Mouse (Mus musculus) neural tube, embryonic 13.5 days (tissue): ENCODE results near the gene Tle1. TPM values are rescaled to one million over a fixed set of nuclear protein-coding genes. Genes with fewer than 3 reads are reported as not detected.
A peak's percentile ranks its signal among the peaks of the same experiment; 100 is the strongest.

Experiments used
- ATAC-seq: fragments of 200-750 bp; cut with Nextera tagmentation; 2 replicates; pipeline ENCODE4 v1.8.0; 2017; ENCODE audit warnings: low read depth, mild to moderate bottlenecking, moderate TSS enrichment, moderate library complexity
- H3K27ac ChIP-seq: fragments of 300-500 bp; sonication (generic); replicated peaks from 2 replicates; pipeline ENCODE4 v1.5.1; 2015; ENCODE audit warnings: moderate library complexity, mild to moderate bottlenecking, inconsistent platforms
- H3K27me3 ChIP-seq: fragments of 300-500 bp; sonication (generic); 2 replicates; pipeline ENCODE4 v1.6.1; 2015; ENCODE audit warnings: mild to moderate bottlenecking, inconsistent platforms
- H3K36me3 ChIP-seq: fragments of 300-500 bp; sonication (generic); 2 replicates; pipeline ENCODE4 v1.6.1; 2015; ENCODE audit warnings: mild to moderate bottlenecking, inconsistent platforms
- H3K4me1 ChIP-seq: fragments of 300-500 bp; sonication (generic); replicated peaks from 2 replicates; pipeline ENCODE4 v1.6.1; 2015; ENCODE audit warnings: inconsistent platforms
- H3K4me2 ChIP-seq: fragments of 300-500 bp; sonication (generic); 2 replicates; pipeline ENCODE4 v1.6.1; 2015; ENCODE audit warnings: inconsistent platforms, mild to moderate bottlenecking, moderate library complexity
- H3K4me3 ChIP-seq: fragments of 300-500 bp; sonication (generic); 2 replicates; pipeline ENCODE4 v1.5.1; 2015; ENCODE audit warnings: mild to moderate bottlenecking, inconsistent platforms
- H3K9ac ChIP-seq: fragments of 300-500 bp; sonication (generic); 2 replicates; pipeline ENCODE4 v1.6.1; 2015; ENCODE audit warnings: moderate library complexity, mild to moderate bottlenecking, inconsistent platforms
- H3K9me3 ChIP-seq: fragments of 300-500 bp; sonication (generic); 2 replicates; pipeline ENCODE4 v1.6.1; 2016; ENCODE audit warnings: inconsistent platforms
- WGBS: fragments of 180-500 bp; shearing (Covaris S2); methylation state at CpG from one replicate; pipeline ENCODE4 v1.1.7; 2015; 5-methylcytosine and 5-hydroxymethylcytosine counted together
- polyA plus RNA-seq: library from polyadenylated mRNA; unstranded; fragments of >200 nt; fragmentation: Nextera tagmentation; extraction: Ambion mirVana; gene quantifications from 2 replicates; pipeline ENCODE4 v1.2.1, GENCODE M21; 2015

Tle1 gene
- polyA plus RNA-seq, 1 experiment from 2014 or later = 37.5 TPM

- ATAC-seq = peak; percentile 87
- no peak overlapping the region for H3K4me3 ChIP-seq
- H3K27ac ChIP-seq = no peak overlapping the region
- H3K4me1 ChIP-seq = peaks cover 34% of the 10 kb centered on the region
- peaks cover 12% of the 10 kb centered on the region for H3K36me3 ChIP-seq
- no peak overlapping the region for H3K4me2 ChIP-seq
- H3K9ac ChIP-seq = no peak overlapping the region
- 15% methylated on average over 14 of the region's 14 CpGs for WGBS
- peaks cover 22% of the 10 kb centered on the region for H3K27me3 ChIP-seq
- no peaks in the 10 kb centered on the region for H3K9me3 ChIP-seq
Observed at GRCm38 (mm10) chr4:72160102-72160511, 40.6 kb downstream of the Tle1 start.

- peak; percentile 50; the same call in 1 of the 2 replicates for ATAC-seq
- 43% methylated on average over 10 of the region's 10 CpGs for WGBS
- Histone ChIP-seq H3K4me1 (peaks cover 34% of the 10 kb centered on the region), H3K27ac (no peak overlapping the region), H3K9ac (no peak overlapping the region), H3K9me3 (no peaks in the 10 kb centered on the region), H3K36me3 (peaks cover 9% of the 10 kb centered on the region), H3K27me3 (peaks cover 22% of the 10 kb centered on the region), H3K4me3 (no peak overlapping the region), H3K4me2 (no peak overlapping the region)
Observed at GRCm38 (mm10) chr4:72157931-72158371, 42.8 kb downstream of the Tle1 start.

- no peak for ATAC-seq
- Histone ChIP-seq H3K9me3 (no peaks in the 10 kb centered on the region), H3K4me1 (peaks cover 23% of the 10 kb centered on the region), H3K27ac (no peak overlapping the region), H3K9ac (no peak overlapping the region), H3K4me2 (no peak overlapping the region), H3K36me3 (0 out of 2 replicates have a peak, but pooled peaks cover 6% of the 10 kb centered on the region), H3K27me3 (no peaks in the 10 kb centered on the region; the same call in 1 of the 2 replicates), H3K4me3 (no peak overlapping the region)
- 46% methylated on average over 4 of the region's 4 CpGs for WGBS
Observed at GRCm38 (mm10) chr4:72150460-72151131, 50.1 kb downstream of the Tle1 start.

GRCm38 (mm10) chr4:72146003-72146402 lies 54.7 kb downstream of the Tle1 start:
- Histone ChIP-seq H3K9me3 (no peaks in the 10 kb centered on the region), H3K4me1 (peaks cover 21% of the 10 kb centered on the region), H3K9ac (no peak overlapping the region), H3K4me2 (no peak overlapping the region), H3K27ac (no peak overlapping the region; the same call in 1 of the 2 replicates), H3K4me3 (no peak overlapping the region), H3K36me3 (peaks cover 11% of the 10 kb centered on the region), H3K27me3 (no peaks in the 10 kb centered on the region; the same call in 1 of the 2 replicates)
- peak; percentile 73 for ATAC-seq
- 14% methylated on average over 2 of the region's 2 CpGs for WGBS

- Histone ChIP-seq H3K4me1 (peaks cover 20% of the 10 kb centered on the region), H3K4me2 (no peak overlapping the region), H3K9ac (no peak overlapping the region), H3K4me3 (no peak overlapping the region), H3K27ac (no peak overlapping the region), H3K9me3 (no peaks in the 10 kb centered on the region), H3K36me3 (peaks cover 24% of the 10 kb centered on the region), H3K27me3 (no peaks in the 10 kb centered on the region)
- ATAC-seq = no peak
- WGBS = 84% methylated on average over 2 of the region's 2 CpGs
Observed at GRCm38 (mm10) chr4:72144541-72144940, 56.2 kb downstream of the Tle1 start.

- no peak overlapping the region for H3K4me2 ChIP-seq
- H3K4me3 ChIP-seq = no peak overlapping the region
- no peaks in the 10 kb centered on the region for H3K27me3 ChIP-seq
- ATAC-seq = no peak
- no peaks in the 10 kb centered on the region for H3K9me3 ChIP-seq
- peaks cover 6% of the 10 kb centered on the region; the same call in 1 of the 2 replicates for H3K4me1 ChIP-seq
- 85% methylated on average over 3 of the region's 3 CpGs for WGBS
- no peak overlapping the region for H3K27ac ChIP-seq
- H3K9ac ChIP-seq = no peak overlapping the region
- H3K36me3 ChIP-seq = peaks cover 54% of the 10 kb centered on the region
Observed at GRCm38 (mm10) chr4:72140706-72141105, 60.0 kb downstream of the Tle1 start.

GRCm38 (mm10) chr4:72139475-72140120 lies 61.1 kb downstream of the Tle1 start:
- Histone ChIP-seq H3K27me3 (no peaks in the 10 kb centered on the region), H3K4me3 (no peak overlapping the region), H3K9me3 (no peaks in the 10 kb centered on the region), H3K4me2 (no peak overlapping the region), H3K36me3 (peaks cover 60% of the 10 kb centered on the region), H3K4me1 (0 out of 2 replicates have a peak, but pooled peaks cover 5% of the 10 kb centered on the region), H3K27ac (no peak overlapping the region), H3K9ac (no peak overlapping the region)
- peak; percentile 73; the same call in 1 of the 2 replicates for ATAC-seq
- WGBS = 79% methylated on average over 11 of the region's 11 CpGs

GRCm38 (mm10) chr4:72138264-72139080 lies 62.2 kb downstream of the Tle1 start:
- Histone ChIP-seq H3K27ac (no peak overlapping the region), H3K36me3 (peaks cover 62% of the 10 kb centered on the region), H3K27me3 (no peaks in the 10 kb centered on the region), H3K9me3 (no peaks in the 10 kb centered on the region), H3K4me2 (no peak overlapping the region), H3K4me3 (no peak overlapping the region), H3K4me1 (0 out of 2 replicates have a peak, but pooled peaks cover 5% of the 10 kb centered on the region), H3K9ac (no peak overlapping the region)
- 95% methylated on average over 11 of the region's 11 CpGs for WGBS
- no peak for ATAC-seq

GRCm38 (mm10) chr4:72132646-72133045 lies 68.1 kb downstream of the Tle1 start:
- H3K27me3 ChIP-seq = no peaks in the 10 kb centered on the region
- H3K36me3 ChIP-seq = peaks cover 40% of the 10 kb centered on the region
- H3K9ac ChIP-seq = no peak overlapping the region

GRCm38 (mm10) chr4:72127596-72127995 lies 73.1 kb downstream of the Tle1 start:
- no peak overlapping the region for H3K4me3 ChIP-seq
- no peak overlapping the region for H3K4me2 ChIP-seq
- H3K4me1 ChIP-seq = no peaks in the 10 kb centered on the region
- peaks cover 44% of the 10 kb centered on the region for H3K36me3 ChIP-seq
- WGBS = 67% methylated on average over 2 of the region's 2 CpGs
- H3K27ac ChIP-seq = no peak overlapping the region
- no peaks in the 10 kb centered on the region for H3K9me3 ChIP-seq
- no peaks in the 10 kb centered on the region for H3K27me3 ChIP-seq
- no peak overlapping the region for H3K9ac ChIP-seq
- ATAC-seq = no peak

More at GRCm38 (mm10) chr4:72132646-72133045, 68.1 kb downstream of the Tle1 start:
- Histone ChIP-seq H3K4me1 (no peaks in the 10 kb centered on the region), H3K4me3 (no peak overlapping the region), H3K4me2 (no peak overlapping the region), H3K9me3 (no peaks in the 10 kb centered on the region), H3K27ac (no peak overlapping the region)
- no peak for ATAC-seq
- WGBS = 81% methylated on average over 3 of the region's 3 CpGs

- Histone ChIP-seq H3K9ac (no peak overlapping the region), H3K9me3 (no peaks in the 10 kb centered on the region), H3K4me3 (no peak overlapping the region), H3K36me3 (peaks cover 57% of the 10 kb centered on the region), H3K27me3 (no peaks in the 10 kb centered on the region), H3K4me2 (no peak overlapping the region), H3K27ac (no peak overlapping the region), H3K4me1 (no peaks in the 10 kb centered on the region)
- no peak for ATAC-seq
- 95% methylated on average over 5 of the region's 5 CpGs for WGBS
Observed at GRCm38 (mm10) chr4:72124790-72125189, 75.9 kb downstream of the Tle1 start.

- no peak for ATAC-seq
- H3K36me3 ChIP-seq = peaks cover 75% of the 10 kb centered on the region
- WGBS = 29% methylated on average over 1 of the region's 1 CpGs
Observed at GRCm38 (mm10) chr4:72122837-72123236, 77.9 kb downstream of the Tle1 start.

More at GRCm38 (mm10) chr4:72122837-72123236, 77.9 kb downstream of the Tle1 start:
- Histone ChIP-seq H3K27me3 (no peaks in the 10 kb centered on the region), H3K4me1 (no peaks in the 10 kb centered on the region), H3K27ac (no peak overlapping the region), H3K9ac (no peak overlapping the region), H3K9me3 (no peaks in the 10 kb centered on the region), H3K4me3 (no peak overlapping the region), H3K4me2 (no peak overlapping the region)
